Mouse (Mus musculus) ovary, adult 18-20 months (tissue): ENCODE data around the gene Slc25a29.

Experiments
- DNase-seq: peaks from one replicate; pipeline ENCODE4 v3.0.0; 2022; ENCODE audit warnings: low spot score, mixed read lengths

The Slc25a29 gene

DNA sequence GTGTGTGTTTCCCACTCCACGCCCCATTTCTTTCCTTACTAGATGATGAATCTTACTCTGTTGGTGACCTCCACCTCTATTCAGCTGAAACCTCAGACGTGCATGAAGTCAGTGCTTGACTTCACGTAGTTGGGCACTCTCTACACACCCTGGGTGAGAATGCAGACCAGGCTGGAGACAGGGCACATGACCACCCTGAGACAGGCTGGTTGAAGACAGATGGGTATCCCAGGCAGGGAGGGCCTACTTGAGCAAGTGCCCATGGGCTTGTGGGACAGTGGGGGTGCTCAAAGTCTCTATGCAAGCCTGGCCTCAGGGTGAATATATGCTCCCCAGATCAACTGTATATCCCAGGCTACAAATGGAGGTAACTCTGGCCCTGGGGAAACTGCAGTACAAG is 1.3 kb downstream of the Slc25a29 start:
- no peak for DNase-seq

DNA sequence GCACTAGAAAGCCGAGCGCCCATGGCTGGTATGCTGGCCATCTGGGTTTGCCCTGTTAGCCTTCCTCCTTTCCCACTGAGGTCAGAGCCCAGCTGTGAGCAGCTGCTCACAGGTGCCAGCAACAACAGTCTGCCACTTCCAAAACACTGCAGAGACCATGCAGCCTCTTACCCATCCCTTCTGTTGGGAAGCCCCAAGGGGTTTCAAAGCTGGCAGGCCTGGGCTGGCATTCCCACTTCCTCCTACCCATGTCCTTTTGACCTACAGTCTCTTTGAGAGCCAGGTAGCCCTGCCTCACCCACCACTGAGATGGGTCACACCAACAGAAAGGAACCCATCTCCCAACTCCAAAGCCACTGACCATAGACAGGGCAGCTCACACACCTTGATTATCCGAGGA is 2.3 kb downstream of the Slc25a29 start:
- DNase-seq, result no peak

DNA sequence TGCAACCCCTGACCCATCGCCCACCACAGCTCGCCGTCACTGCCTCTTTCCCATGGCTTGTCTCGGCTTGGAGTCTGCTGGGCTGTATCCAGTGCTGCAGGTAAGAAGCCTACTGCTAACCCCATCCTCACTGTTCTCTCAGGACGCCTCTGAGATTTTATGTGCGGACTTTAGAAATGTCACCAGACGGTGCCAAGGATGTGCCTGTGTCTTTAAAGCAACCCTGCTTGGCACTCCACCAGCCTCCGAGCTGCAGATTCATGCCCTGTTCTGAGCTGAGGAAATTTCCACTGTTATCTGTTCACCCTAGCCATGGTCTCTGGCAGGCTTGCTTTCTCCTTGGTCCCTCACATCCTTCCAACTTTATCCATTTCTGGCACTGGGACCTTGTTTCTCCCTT is 2.8 kb downstream of the Slc25a29 start:
- no peak for DNase-seq

DNA sequence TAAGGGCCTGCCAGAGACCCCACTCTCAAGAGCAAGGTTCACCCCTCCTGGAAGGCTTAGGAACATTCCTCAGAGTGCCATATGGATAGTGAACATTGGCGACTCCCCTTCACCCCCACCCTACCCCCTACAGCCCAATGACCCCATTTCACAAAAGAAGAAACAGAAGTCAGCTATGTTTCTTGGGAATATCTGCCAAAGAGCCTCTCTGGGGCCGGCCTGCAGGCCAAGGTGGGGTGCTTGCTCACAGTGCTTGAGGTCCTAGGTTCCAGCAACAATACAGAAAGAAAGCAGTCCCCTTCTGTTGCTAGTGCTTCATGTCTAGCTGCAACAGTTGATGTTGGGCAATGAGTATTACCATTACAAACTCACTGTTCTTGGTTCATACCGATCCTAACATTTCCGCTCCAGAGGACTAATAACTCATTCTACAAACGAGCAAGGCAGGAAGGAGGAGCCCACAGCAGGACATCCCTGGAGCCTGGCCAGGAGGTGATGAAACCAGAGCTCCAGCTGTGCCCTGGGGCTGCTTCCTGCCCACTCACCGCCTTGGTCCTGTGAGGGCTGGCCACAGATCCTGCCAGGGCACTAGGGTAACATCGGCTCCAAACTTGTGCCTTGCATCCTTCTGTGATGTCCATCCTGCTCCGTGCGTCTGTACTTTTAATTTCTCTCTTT is 3.6 kb downstream of the Slc25a29 start:
- DNase-seq, result peak; percentile 53

DNA sequence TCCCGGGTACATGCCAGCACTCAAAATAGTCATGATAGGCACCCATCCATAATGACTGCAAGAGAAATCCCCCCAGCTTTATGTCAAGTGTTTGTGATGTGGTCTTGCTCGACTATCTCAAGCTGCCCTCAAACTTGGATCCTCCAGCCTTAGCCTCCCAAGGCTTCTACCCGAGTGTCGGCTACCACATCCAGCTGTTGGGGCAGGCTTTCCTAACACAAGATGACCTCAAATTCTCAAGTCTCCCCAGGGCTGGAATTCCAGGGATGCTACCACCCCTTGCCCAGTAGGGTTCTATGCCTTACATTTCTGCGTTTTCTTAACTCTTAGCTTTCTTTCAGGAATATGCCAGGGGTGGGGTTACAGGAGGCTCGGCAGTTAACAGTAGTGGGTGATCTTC is 5.3 kb downstream of the Slc25a29 start:
- DNase-seq, result no peak

DNA sequence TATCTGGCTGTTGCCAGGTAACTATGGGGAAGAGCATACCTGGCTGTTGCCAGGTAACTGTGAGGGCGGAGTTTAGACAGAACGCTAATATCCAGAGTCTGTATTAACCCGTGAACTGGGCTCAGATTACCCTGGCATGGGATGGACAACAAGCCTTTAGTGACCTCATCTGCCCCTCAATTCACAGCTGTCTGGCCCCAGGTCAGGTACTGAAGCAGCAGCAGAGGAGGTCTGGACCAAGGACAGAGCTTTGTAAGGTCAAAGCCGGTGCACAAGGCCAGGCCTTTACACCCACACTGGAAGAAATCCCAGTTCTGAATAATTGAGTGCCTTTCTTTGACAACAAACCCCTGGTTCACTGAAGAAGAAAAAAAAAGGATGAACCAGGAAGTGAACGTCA is 6.0 kb downstream of the Slc25a29 start:
- no peak for DNase-seq

DNA sequence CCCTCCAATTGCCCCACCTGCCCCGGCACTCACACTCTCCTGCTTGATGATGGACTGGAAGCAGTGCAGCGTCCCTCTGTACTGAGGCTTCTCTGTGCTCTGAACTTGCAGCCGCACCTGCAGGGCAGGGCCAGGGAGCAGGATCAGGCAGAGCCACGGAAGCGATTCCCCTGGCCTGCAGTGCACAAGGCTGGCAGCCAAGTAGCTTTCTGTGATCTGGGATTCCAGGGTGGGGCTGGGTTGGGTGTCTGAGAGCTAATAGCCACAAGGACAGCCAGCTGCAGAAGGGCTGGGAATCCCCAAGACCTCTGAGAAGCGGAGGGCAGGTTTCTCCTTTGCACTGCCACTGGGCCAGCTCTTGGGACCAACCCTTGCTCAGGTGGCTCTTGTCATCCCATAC is 8.0 kb downstream of the Slc25a29 start:
- no peak for DNase-seq

DNA sequence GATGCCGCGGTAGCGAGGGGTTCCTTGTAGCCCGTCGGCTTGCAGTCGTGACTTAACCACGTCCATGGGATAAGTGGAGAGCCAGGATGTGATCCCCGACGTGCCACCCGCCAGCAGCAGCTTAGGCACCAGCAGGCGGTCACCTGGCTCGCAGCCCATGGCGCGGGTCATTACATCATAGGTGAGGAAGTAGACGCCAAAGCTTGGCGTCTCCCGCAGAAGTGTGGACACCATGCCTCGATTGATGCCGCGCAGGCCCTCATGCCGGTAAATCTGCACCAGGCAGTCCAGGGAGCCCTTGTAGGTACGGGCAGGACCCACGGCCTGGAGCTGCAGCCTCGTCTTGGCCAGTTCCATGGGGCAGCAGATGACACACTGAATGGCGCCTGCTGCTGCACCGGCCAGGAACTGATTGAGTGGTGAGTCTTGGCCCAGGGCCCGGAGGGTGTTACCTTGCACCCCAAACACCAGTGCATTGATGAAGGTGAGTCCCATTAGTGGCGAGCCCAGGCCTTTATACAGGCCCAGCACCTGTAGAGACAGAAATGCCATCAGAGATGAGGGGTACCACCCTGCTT is 8.6 kb downstream of the Slc25a29 start:
- no peak for DNase-seq

DNA sequence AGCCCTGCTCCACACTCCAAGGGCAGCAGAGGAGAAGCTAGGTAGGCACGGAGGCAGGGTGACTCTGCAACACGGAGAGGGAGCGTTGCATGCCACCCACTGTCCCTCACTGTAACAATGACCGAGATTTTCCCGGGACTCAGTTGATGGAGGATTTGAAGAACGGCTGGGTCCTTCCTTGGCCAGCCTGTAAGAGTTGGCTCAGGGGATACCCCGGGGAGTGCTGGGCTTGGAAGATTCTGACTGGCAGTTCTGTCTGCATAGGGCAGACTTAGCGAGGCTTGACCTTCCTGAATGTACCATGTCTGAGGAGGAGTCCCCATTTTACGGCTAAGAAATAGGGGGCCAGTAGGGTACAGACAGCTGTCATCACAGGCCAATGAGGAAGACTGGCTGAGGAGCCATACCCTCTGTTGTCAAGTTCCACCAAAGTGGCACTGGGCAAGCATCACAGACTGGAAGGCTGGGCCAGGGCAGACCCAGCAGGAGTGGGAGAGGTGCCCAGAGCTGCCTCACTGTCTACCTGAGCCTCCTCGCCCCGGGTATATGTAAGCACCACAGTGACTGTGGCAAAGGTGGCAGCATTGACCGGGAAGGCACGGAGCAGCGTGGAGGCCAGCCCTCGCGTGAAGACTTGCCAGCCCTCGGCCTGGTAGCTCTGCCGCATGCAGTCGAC is 9.3 kb downstream of the Slc25a29 start:
- DNase-seq, result no peak

DNA sequence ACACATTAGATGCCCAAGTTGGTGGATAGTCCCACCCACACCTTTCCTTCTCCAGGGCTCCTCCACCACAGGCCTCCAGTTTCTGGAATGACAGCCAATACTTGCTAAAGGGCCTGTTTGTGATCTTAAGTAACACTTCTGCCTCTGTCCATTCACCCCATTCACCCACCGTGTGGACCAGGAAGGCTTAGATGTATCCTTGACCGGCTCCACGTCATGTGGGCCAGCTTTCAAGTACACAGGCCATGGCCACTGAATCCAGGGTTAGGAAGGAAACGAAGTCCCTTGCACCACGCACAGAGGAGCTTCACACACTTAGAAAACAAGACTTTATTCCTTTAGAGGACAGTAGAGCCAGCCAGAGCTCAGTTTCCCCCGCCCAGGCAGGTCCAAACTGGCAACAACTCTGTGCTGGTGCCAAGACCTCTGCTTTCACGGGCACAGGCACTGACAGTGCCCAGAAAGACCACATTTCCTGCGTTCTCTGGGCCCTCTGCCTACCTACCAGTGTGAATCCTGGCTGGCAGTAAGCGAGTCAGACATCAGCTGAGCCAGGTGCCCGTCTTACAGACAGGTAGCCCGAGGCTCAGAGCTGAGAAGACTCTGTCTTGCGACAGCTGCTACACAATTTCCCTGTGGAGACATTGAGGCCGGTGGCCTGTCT is 10.0 kb downstream of the Slc25a29 start:
- DNase-seq, result no peak

DNA sequence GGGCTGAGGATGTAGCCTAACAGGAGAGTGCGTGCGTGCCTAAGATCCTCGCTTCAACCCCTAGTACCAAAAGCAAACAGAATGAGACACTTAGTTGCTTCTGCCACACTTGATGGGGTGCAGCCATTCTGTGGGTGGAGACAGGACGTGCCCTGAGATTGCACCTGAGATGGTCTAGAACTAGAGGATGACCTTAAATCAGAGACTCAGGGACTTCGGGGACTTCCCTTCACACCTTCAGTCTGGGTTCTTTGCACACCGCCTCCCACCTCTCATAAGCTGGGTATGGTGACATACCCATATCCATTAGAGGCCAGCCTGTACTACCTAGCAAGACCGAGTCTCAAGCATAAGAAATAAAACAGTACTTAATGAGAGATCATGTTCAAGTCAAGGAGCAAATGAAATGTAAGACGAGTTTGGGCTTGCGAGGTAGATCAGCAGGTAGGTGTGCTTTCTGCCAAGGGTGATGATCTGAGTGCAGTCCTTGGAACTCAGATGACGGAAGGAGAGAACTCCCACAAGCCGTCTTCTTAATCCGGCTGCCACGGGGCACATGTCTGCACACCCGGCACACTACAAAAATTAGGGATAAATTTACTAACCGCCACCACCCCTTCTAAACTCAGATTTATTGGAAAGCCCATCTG is 11.3 kb downstream of the Slc25a29 start:
- DNase-seq, result no peak

DNA sequence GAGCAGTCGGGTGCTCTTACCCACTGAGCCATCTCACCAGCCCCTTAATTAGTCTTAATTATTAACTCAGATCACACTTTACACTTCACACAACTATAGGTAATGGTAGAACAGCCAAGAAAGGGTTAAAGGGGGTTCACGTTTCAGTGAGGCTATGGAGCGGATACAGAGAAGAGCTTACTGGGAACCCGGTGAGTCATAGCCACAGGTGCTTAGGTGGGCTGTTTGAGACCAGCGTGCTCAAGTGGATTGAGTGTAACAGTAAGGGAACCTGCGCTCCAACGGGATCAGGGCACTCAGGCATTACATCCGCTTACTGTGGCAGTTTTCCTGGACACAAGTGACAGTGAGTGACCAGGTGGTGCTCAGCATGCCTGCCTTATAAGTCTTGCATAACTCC is 12.6 kb downstream of the Slc25a29 start:
- DNase-seq, result no peak

DNA sequence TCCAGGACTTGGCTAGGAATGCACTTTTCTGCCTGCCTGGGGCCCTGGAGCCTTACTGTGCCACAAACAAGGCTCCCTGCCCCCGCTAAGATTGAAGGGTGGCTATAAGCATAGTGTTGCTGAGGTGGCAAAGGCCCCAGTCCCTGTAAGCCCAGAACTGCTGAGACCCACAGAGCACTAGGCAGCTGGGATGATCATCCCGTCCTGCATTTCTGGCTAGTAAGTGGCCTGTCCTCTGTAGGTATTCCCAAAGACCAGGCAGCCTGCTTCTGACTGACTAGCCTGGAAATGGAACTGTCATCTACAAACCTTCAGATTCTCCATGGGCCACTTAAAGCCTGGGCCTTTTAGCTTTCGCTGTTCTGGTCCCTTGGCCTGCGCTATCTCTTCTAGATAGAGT is 15.2 kb downstream of the Slc25a29 start:
- DNase-seq, result no peak

DNA sequence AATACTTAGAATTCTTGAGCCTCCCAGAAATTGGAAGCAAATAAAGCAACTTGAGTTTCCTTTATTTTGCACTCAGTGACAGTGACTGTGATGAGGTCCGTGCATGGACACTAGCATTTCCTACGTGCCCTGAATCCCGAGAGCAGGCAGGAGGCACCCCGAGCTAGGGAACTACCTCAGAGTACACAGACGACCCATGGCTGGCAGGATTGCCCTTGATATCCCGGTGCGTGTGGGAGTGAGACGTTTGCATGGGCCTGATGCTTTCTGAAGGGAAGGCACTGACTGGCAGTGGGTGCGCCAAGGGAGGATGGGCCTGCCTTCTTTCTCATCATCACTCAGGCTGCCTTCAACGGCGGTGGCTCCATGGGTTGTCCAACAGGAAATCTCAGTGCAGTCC is 19.1 kb downstream of the Slc25a29 start:
- no peak for DNase-seq

DNA sequence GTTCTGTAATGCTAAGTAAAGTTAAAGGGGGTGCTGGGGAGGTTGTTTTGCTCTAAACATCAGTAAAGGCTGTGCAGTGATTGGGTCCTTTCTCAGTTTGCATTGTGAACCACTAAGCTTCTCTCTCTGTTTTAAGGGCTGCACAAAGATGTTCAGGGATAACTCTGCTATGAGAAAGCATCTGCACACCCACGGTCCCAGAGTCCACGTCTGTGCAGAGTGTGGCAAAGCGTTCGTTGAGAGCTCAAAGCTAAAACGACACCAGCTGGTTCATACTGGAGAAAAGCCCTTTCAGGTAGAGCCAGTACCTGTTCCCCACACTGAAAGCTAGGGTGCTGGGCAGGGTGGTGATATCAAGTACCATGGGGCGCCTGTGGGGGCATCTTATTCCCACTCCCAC is 21.2 kb downstream of the Slc25a29 start:
- no peak for DNase-seq

DNA sequence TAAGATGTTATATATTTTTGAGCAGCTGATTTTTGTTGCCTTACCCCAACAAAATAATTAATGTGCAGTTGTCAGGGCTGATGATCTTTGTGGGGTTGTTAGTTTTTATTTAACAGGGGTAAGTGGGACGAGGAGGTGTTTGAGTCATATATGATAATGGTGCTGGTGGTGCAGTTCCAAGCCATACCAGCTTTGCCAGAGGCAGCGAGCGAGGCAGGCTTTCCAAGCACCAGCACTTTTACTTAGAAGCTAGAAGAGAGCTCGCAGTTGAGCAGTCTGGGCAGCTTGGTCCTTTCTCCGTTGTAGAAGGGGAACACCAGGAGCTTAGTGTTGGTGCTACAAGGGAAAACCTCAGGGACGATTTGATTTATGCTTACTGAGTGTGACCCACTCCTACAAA is 23.2 kb downstream of the Slc25a29 start:
- no peak for DNase-seq

DNA sequence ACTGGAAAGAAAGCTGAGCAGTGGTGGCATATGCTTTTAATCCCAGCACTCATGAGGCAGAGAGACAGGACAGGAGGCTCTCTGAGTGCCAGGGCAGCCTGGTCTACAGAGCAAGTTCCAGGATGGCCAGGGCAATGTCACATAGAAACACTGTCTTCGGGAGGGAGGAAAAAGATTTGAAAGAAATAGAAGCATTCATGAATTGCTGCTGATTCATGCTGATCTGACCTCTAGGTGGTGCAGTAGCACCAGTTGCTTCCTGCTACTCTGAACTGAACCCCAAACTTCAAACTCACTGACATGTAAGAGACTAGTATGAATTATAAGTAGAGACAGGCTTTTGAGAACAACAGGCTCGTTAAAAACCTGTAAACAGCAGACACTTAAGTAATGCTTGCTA is 24.6 kb downstream of the Slc25a29 start:
- DNase-seq, result no peak

DNA sequence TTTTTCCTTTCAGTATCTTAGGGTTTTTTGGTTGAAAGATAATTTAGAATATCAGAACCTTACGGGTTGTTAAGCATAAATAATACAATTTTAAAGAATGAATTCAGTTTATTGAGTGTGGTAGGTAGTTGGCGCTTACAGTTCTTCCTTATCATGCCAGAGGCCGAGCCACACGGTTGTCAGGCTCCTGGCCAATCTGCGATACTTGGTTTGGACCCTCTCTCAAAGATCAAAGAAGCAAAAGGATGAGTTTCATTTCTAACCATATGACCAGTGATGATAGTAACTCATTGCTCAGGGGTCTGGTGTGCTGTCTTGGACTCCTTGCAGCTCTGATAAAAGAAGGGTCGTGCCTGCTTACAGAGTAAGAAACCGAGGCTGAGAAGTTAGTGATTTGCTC is 25.4 kb downstream of the Slc25a29 start:
- no peak for DNase-seq

DNA sequence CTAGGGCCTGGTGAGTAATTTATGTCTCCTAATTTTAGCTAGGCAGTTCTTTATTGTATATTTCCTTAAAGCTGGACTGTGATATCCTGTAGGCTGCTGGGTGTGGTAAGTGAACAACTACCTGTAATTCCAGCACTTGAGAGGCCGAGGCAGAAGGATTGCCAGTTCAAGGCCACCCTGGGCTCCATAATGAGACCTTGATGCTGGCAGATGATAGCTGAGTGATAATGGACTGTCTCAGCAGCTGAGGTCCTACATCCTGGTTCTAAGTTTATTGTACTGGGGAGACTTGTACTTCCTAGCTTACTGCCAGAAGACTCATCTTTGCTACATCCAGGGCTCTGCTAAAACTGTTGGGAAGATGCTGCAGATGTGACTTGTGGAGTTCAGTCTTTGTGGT is 25.9 kb downstream of the Slc25a29 start:
- no peak for DNase-seq

DNA sequence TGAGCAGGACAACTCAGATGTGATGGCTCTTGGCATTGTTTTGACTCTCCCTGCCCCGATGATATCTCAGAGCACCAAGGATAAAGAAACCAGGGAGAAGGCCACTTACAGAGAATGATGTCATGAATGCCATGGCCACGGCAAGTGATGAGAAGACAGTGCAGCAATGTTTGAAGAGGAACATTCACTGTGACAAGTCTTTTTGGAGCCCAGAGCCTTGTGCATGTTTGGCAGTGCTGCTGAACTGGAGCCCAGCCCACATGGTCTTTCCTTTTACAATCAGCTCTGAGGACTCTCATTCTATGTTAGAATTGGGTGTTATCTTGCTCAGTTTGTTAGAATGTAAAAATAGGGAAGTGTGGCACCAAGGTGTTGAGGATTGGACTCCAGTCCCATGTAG is 27.2 kb downstream of the Slc25a29 start:
- DNase-seq, result no peak

DNA sequence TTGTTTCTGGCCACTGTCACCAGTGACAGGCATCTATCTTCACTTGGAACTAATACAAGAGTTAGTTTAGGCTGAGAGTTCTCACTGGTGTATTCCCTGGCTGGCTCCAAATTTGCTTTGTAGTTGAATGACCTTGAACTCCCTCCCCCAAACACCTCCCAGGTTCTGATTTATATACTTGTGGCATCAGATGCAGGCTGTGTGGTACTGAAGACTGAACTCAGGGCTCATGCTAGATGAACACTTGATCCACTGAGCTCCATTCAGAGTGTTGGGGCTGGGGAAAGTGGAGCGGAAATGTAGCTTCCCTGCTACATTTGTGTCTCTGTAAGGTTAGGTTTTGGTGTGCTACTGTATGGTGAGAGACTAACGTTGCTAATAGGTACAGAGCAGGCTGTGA is 31.3 kb downstream of the Slc25a29 start:
- DNase-seq, result no peak

DNA sequence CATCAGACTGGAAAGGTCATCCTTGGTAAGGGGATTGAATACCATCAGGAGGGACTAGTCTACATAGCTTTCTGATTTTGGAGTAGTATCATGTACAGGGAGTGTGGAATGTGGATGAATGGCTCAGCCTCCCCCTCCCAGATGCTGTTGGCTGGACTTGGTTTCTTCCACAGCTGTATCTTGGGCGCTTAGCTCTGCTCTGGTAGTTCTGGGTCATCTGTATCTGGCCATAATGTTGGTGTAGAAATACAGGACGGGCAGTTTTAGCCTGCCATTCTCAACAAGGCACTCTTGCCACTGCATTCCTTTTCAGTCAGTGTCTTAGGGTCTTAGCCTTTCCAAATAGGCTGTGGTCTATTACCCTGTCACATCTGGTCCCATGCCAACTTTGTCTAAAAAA is 34.1 kb downstream of the Slc25a29 start:
- no peak for DNase-seq
